Mouse (Mus musculus): ENCODE measurements around the gene Nrbp1. TPM values are rescaled to one million over a fixed set of nuclear protein-coding genes. Genes with fewer than 3 reads are reported as not detected.

Nrbp1 gene
- total and polyA plus RNA-seq, 3 experiments, result 34.5 to 41.5 (median 36.6) TPM

DNA sequence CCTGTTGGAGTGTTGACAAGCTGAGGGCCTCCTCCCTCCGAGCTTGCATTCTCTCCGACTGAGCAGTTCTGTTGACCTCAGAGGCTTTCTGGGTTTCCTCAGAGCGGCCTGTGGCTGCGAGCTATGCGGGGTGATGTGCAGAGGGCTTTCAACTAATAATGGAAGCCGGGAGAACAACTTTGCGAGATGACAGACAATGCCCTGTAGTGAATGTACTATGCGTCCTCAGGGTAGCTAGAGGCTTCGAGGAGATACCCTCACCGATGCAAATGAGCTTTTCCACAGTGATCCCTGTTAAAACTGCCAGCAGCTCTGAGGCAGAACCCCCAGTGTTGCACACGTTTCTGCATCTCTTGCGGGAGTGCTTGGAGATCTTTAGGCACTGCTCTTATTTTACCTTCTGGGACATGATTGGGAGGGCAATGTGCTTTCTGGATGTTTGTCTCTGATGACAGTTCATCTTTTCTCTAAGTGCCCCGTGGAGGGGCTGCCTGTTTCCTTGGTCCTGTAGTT, 914 bp downstream of the Nrbp1 start:
- Histone ChIP-seq H3K4me1 (ENCODE audit: control insufficient read depth in 1 of 2, insufficient read depth in 2 of 2) (peaks cover 0 to 10% of the 10 kb centered on the region in 2 experiments; a peak in 2 of 4 replicates), H3K36me3 (replicated peaks in 1 of 2; ENCODE audit: control insufficient read depth in 1 of 2, insufficient read depth in 1 of 2, low read length in 1 of 2) (peaks cover 27 to 33% of the 10 kb centered on the region in 2 experiments), H3K27me3 (replicated peaks) (peaks cover 2% of the 10 kb centered on the region), H3K27ac (ENCODE audit: insufficient read depth, low read depth) (no peak overlapping the region), H3K4me3 (replicated peaks in 1 of 3; ENCODE audit: low read depth in 2 of 3, low read length in 2 of 3, poor library complexity in 1 of 3) (peak overlapping the region; percentile 63 to 87 (median 85)), H3K9ac (ENCODE audit: insufficient read depth, low read depth) (peak overlapping the region; percentile 35), H3K4me2 (ENCODE audit: insufficient read depth, low read depth, poor library complexity, severe bottlenecking) (peak overlapping the region; percentile 52), H3K9me3 (replicated peaks; ENCODE audit: low read length) (no peaks in the 10 kb centered on the region), H3K79me2 (replicated peaks; ENCODE audit: control insufficient read depth, extremely low read depth, insufficient read depth, poor library complexity, severe bottlenecking) (peaks cover 19% of the 10 kb centered on the region)
- DNase-seq (ENCODE audit: extremely low read depth), result no peak
- dilution Hi-C loops (cut with MboI; ENCODE audit: extremely low pct_ligation_motif_present, extremely low pct_unique_long_range_greater_than_20kb, low sequenced_read_pairs), result no loop called here
- TF ChIP-seq IRF4 (IDR thresholded peaks at IDR 0.05; ENCODE audit: low read depth, low read length) (peak; percentile 19; the same call in 1 of the 2 replicates), ZMIZ1 (IDR thresholded peaks at IDR 0.05; ENCODE audit: low read depth, low read length) (no peak), BHLHE40 (IDR thresholded peaks at IDR 0.05; ENCODE audit: low read depth, low read length) (no peak), ETS1 (conservative IDR thresholded peaks at IDR 0.05; ENCODE audit: low read depth, low read length) (no peak), NRF1 (IDR thresholded peaks at IDR 0.05; ENCODE audit: low read depth, low read length) (no peak), MAZ (IDR thresholded peaks at IDR 0.05; ENCODE audit: low read depth, low read length) (no peak), RCOR1 (conservative IDR thresholded peaks at IDR 0.05; ENCODE audit: low read depth, low read length) (no peak), MXI1 (IDR thresholded peaks at IDR 0.05; ENCODE audit: low read depth, low read length) (peak; percentile 3; the same call in 1 of the 2 replicates), CHD1 (IDR thresholded peaks at IDR 0.05; ENCODE audit: low read depth, low read length) (no peak), ZC3H11A (IDR thresholded peaks at IDR 0.05; ENCODE audit: low read depth, low read length) (no peak), MYC (IDR thresholded peaks at IDR 0.05; ENCODE audit: low read depth, low read length) (no peak), NELFE (IDR thresholded peaks at IDR 0.05; ENCODE audit: low read depth, low read length) (peak; percentile 10; the same call in 1 of the 2 replicates)
- in situ Hi-C loops (cut with MboI; ENCODE audit: low pct_ligation_motif_present, low pct_unique_long_range_greater_than_20kb, low sequenced_read_pairs), result no loop called here

- in situ Hi-C loops (cut with MboI; ENCODE audit: low pct_ligation_motif_present, low pct_unique_long_range_greater_than_20kb, low sequenced_read_pairs), result no loop called here
- Histone ChIP-seq H3K9ac (ENCODE audit: insufficient read depth, low read depth) (peak overlapping the region; percentile 35), H3K27me3 (replicated peaks) (peaks cover 1% of the 10 kb centered on the region), H3K4me3 (replicated peaks in 1 of 3; ENCODE audit: low read depth in 2 of 3, low read length in 2 of 3, poor library complexity in 1 of 3) (peak overlapping the region; percentile 63 to 87 (median 85)), H3K4me2 (ENCODE audit: insufficient read depth, low read depth, poor library complexity, severe bottlenecking) (peak overlapping the region; percentile 52; the same call in 1 of the 2 replicates), H3K36me3 (replicated peaks in 1 of 2; ENCODE audit: control insufficient read depth in 1 of 2, insufficient read depth in 1 of 2, low read length in 1 of 2) (peaks cover 30 to 38% of the 10 kb centered on the region in 2 experiments), H3K27ac (ENCODE audit: insufficient read depth, low read depth) (no peak overlapping the region), H3K9me3 (replicated peaks; ENCODE audit: low read length) (no peaks in the 10 kb centered on the region), H3K4me1 (ENCODE audit: control insufficient read depth in 1 of 2, insufficient read depth in 2 of 2) (peaks cover 0 to 10% of the 10 kb centered on the region in 2 experiments; a peak in 2 of 4 replicates), H3K79me2 (replicated peaks; ENCODE audit: control insufficient read depth, extremely low read depth, insufficient read depth, poor library complexity, severe bottlenecking) (peaks cover 19% of the 10 kb centered on the region)
- DNase-seq (ENCODE audit: extremely low read depth), result no peak
- TF ChIP-seq ZMIZ1 (IDR thresholded peaks at IDR 0.05; ENCODE audit: low read depth, low read length) (no peak), ETS1 (conservative IDR thresholded peaks at IDR 0.05; ENCODE audit: low read depth, low read length) (no peak), RCOR1 (conservative IDR thresholded peaks at IDR 0.05; ENCODE audit: low read depth, low read length) (no peak), KAT2A (IDR thresholded peaks at IDR 0.05; ENCODE audit: insufficient replicate concordance, low read length) (no peak), USF1 (IDR thresholded peaks at IDR 0.05; ENCODE audit: low read depth, low read length) (no peak), USF2 (conservative IDR thresholded peaks at IDR 0.05; ENCODE audit: low read depth, low read length) (no peak), MAFK (IDR thresholded peaks at IDR 0.05; ENCODE audit: insufficient replicate concordance, low read length) (no peak), MAX (IDR thresholded peaks at IDR 0.05; ENCODE audit: low read length) (no peak), SMC3 (IDR thresholded peaks at IDR 0.05; ENCODE audit: low read depth, low read length) (no peak), RAD21 (IDR thresholded peaks at IDR 0.05; ENCODE audit: low read depth, low read length) (no peak)
- dilution Hi-C loops (cut with MboI; ENCODE audit: extremely low pct_ligation_motif_present, extremely low pct_unique_long_range_greater_than_20kb, low sequenced_read_pairs), result no loop called here
Observed at GRCm38 (mm10) chr5:31242191-31242590, 1.5 kb downstream of the Nrbp1 start.
